Mouse (Mus musculus): Measurements from ENCODE around the gene Tram2. TPM values are rescaled to one million over a fixed set of nuclear protein-coding genes. Genes with fewer than 3 reads are reported as not detected.
A peak's percentile ranks its signal among the peaks of the same experiment; 100 is the strongest.

Gene Tram2
- polyA plus RNA-seq, 1 experiment from 2014 or later: 10.6 TPM

- WGBS: 86% methylated on average over 3 of the region's 3 CpGs
- Histone ChIP-seq H3K4me3 (ENCODE audit: low read depth, low read length) (no peak overlapping the region), H3K9ac (replicated peaks; ENCODE audit: low read depth, low read length) (no peak overlapping the region), H3K36me3 (ENCODE audit: control insufficient read depth, insufficient read depth, low read length) (no peaks in the 10 kb centered on the region), H3K4me1 (ENCODE audit: control insufficient read depth, insufficient read depth, low read length) (peaks cover 2% of the 10 kb centered on the region; the same call in 1 of the 2 replicates), H3K27me3 (ENCODE audit: control insufficient read depth, insufficient read depth, low read length) (no peaks in the 10 kb centered on the region), H3K4me2 (replicated peaks; ENCODE audit: low read depth, low read length) (no peak overlapping the region), H3K9me3 (ENCODE audit: control insufficient read depth, low read depth, low read length) (no peaks in the 10 kb centered on the region), H3K27ac (ENCODE audit: low read length) (no peak overlapping the region)
- ATAC-seq (ENCODE audit: insufficient number of reproducible peaks, insufficient read depth, low FRiP score, low read depth): no peak
Measured at GRCm38 (mm10) chr1:20954876-20955275, 124.2 kb downstream of the Tram2 start.

GRCm38 (mm10) chr1:20951799-20952198, 127.2 kb downstream of the Tram2 start:
- Histone ChIP-seq H3K27me3 (ENCODE audit: control insufficient read depth, insufficient read depth, low read length) (no peaks in the 10 kb centered on the region), H3K4me1 (ENCODE audit: control insufficient read depth, insufficient read depth, low read length) (peaks cover 2% of the 10 kb centered on the region; the same call in 1 of the 2 replicates), H3K9ac (replicated peaks; ENCODE audit: low read depth, low read length) (peak overlapping the region; percentile 51), H3K4me2 (replicated peaks; ENCODE audit: low read depth, low read length) (peak overlapping the region; percentile 69), H3K27ac (ENCODE audit: low read length) (0 out of 2 replicates have a peak overlapping the region, but pooled peaks have one; percentile 28), H3K4me3 (ENCODE audit: low read depth, low read length) (peak overlapping the region; percentile 35), H3K9me3 (ENCODE audit: control insufficient read depth, low read depth, low read length) (no peaks in the 10 kb centered on the region), H3K36me3 (ENCODE audit: control insufficient read depth, insufficient read depth, low read length) (no peaks in the 10 kb centered on the region)
- ATAC-seq (ENCODE audit: insufficient number of reproducible peaks, insufficient read depth, low FRiP score, low read depth): no peak
- 4% methylated on average over 16 of the region's 16 CpGs for WGBS

GRCm38 (mm10) chr1:20951300-20951763, 127.7 kb downstream of the Tram2 start, which contains the start of gene Efhc1:
TSS of gene Efhc1 (plus strand) at chr1:20951626.
- Histone ChIP-seq H3K4me3 (ENCODE audit: low read depth, low read length) (peak within 1 kb of the TSS; percentile 35), H3K27ac (ENCODE audit: low read length) (peak within 1 kb of the TSS; percentile 44; the same call in 1 of the 2 replicates), H3K9me3 (ENCODE audit: control insufficient read depth, low read depth, low read length) (no peaks in the 10 kb centered on the region), H3K27me3 (ENCODE audit: control insufficient read depth, insufficient read depth, low read length) (no peaks in the 10 kb centered on the region), H3K4me1 (ENCODE audit: control insufficient read depth, insufficient read depth, low read length) (peaks cover 2% of the 10 kb centered on the region; the same call in 1 of the 2 replicates), H3K4me2 (replicated peaks; ENCODE audit: low read depth, low read length) (peak within 1 kb of the TSS; percentile 69), H3K9ac (replicated peaks; ENCODE audit: low read depth, low read length) (peak within 1 kb of the TSS; percentile 51), H3K36me3 (ENCODE audit: control insufficient read depth, insufficient read depth, low read length) (no peaks in the 10 kb centered on the region)
- 2% methylated on average over 17 of the region's 23 CpGs for WGBS
- ATAC-seq (ENCODE audit: insufficient number of reproducible peaks, insufficient read depth, low FRiP score, low read depth): peak; percentile 97

Other genes with a start within 250 kb of the Tram2 start
- gene Paqr8, start 188.6 kb downstream of the Tram2 start, polyA plus RNA-seq (2014; fragmentation: Nextera tagmentation; extraction: Ambion mirVana): 14.7 and 16.9 TPM in 2 replicates
- gene Efhc1, start 127.6 kb downstream of the Tram2 start, polyA plus RNA-seq (2014; fragmentation: Nextera tagmentation; extraction: Ambion mirVana): 3.4 and 3.6 TPM in 2 replicates
- gene Tmem14a, start 139.3 kb upstream of the Tram2 start, polyA plus RNA-seq (2014; fragmentation: Nextera tagmentation; extraction: Ambion mirVana): 12.8 and 15.2 TPM in 2 replicates
- 3.3 and 6.4 TPM in 2 replicates for gene Gsta3, start 161.4 kb upstream of the Tram2 start, polyA plus RNA-seq (2014; fragmentation: Nextera tagmentation; extraction: Ambion mirVana)

Data from stomach, embryonic 14.5 days (tissue).